Mouse (Mus musculus) olfactory bulb, adult 2 months (tissue): ENCODE results near the gene Ero1lb. TPM values are rescaled to one million over a fixed set of nuclear protein-coding genes. Genes with fewer than 3 reads are reported as not detected.

Source experiments
- H3K27ac ChIP-seq: fragments of 200-500 bp; 2 replicates; pipeline ENCODE4 v1.5.1; 2012; ENCODE audit warnings: low read depth, low read length; ENCODE audit not compliant: insufficient read depth
- H3K4me1 ChIP-seq: fragments of 200-500 bp; 2 replicates; pipeline ENCODE4 v1.6.1; 2012; ENCODE audit warnings: low read length; ENCODE audit not compliant: control insufficient read depth, insufficient read depth
- H3K4me3 ChIP-seq: fragments of 200-500 bp; 2 replicates; pipeline ENCODE4 v1.5.1; 2012; ENCODE audit warnings: mild to moderate bottlenecking, low read depth, low read length, moderate library complexity; ENCODE audit not compliant: insufficient read depth
- CTCF ChIP-seq: fragments of 200-500 bp; IDR thresholded peaks from 2 replicates; pipeline ENCODE4 v1.5.1; 2012; ENCODE audit warnings: low read depth, mild to moderate bottlenecking, low read length, moderate library complexity; ENCODE audit not compliant: insufficient read depth
- POLR2A ChIP-seq: fragments of 200-500 bp; IDR thresholded peaks from 2 replicates; pipeline ENCODE4 v1.6.1; 2012; ENCODE audit warnings: mild to moderate bottlenecking, low read depth, low read length, moderate library complexity; ENCODE audit not compliant: insufficient read depth
- WGBS: fragments of 180-500 bp; shearing (Covaris S2); methylation state at CpG from one replicate; pipeline ENCODE4 v1.1.7; 2018; 5-methylcytosine and 5-hydroxymethylcytosine counted together
- polyA plus RNA-seq: library from polyadenylated mRNA; stranded (reverse); fragments of >200 nt; gene quantifications from 2 replicates; pipeline ENCODE4 v1.2.4, GENCODE M21; 2012; ENCODE audit warnings: low replicate concordance; ENCODE audit not compliant: missing spikeins, insufficient read depth, insufficient read length

The Ero1lb gene
- polyA plus RNA-seq, 1 experiment, result not detected

DNA sequence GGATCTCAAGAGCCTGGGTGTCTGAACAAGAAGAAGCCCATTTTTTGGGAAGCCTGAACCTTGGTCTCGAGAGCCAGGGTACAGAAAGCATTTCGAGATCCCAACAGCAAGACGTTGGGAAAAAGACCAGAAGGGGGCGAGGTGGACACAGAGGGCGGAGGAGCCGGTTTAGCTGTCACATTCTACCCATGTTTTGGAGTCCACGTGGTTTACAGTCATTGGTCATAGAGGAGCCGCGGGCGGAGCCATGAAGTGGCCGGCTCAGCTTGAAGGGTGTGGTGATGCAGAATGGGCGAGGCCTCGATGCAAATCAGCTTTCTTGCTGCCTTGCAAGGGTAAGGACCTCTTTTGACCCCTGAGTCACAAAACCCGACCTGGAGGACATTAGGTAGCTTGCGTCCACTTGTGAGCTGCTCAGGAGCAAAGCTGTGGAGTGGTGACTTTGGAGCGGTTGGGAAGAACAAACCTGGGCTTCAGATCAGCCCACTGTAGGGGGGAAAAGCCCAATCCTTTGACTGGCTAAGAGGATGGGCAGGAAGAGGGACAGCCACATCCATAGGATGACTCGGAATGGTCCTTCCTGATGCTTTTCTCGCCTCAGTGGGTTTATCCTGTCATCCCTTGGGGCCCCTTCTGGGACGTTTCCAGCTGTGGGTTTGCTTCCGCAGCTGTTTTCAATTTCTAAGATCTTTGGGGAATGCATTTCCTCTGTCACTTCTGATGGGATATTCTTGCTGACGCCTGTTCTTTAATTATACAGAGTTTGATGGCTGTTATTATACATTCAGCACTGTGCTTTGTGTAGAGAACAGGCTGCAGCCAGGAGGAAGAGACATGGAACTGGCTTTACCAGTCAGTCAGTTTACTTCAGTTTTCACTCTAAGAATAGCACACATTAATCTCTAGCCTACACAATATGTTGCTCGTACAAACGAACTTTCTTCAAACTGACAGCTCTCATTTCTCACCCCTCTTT, 23.4 kb upstream of the Ero1lb start:
- WGBS, result 14% methylated on average over 23 of the region's 23 CpGs
- Histone ChIP-seq H3K4me1 (peaks cover 8% of the 10 kb centered on the region), H3K4me3 (no peak overlapping the region), H3K27ac (no peak overlapping the region)
- TF ChIP-seq POLR2A (no peak), CTCF (no peak)

DNA sequence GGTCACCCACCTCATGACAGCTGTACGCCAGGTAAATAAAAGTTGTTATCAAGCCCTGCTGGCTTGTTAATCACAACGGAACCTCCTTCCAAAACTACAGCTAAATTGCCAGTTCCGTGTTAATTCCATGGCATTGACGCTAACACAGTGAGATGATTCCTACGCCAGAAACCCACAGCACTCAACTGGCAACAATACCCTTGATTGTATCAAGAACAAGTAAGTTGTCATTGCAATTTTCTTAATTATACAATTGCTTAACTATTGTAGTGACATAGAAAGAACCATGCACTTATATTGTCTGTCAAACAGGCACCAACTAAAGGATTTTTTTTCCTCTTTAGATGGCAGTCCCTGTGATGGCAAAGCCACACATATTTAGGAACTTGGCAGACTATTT, 22.4 kb upstream of the Ero1lb start:
- TF ChIP-seq CTCF, result no peak
- no peak for TF ChIP-seq POLR2A
- WGBS, result 28% methylated on average over 5 of the region's 5 CpGs
- Histone ChIP-seq H3K27ac (no peak overlapping the region), H3K4me3 (no peak overlapping the region), H3K4me1 (peaks cover 8% of the 10 kb centered on the region)

DNA sequence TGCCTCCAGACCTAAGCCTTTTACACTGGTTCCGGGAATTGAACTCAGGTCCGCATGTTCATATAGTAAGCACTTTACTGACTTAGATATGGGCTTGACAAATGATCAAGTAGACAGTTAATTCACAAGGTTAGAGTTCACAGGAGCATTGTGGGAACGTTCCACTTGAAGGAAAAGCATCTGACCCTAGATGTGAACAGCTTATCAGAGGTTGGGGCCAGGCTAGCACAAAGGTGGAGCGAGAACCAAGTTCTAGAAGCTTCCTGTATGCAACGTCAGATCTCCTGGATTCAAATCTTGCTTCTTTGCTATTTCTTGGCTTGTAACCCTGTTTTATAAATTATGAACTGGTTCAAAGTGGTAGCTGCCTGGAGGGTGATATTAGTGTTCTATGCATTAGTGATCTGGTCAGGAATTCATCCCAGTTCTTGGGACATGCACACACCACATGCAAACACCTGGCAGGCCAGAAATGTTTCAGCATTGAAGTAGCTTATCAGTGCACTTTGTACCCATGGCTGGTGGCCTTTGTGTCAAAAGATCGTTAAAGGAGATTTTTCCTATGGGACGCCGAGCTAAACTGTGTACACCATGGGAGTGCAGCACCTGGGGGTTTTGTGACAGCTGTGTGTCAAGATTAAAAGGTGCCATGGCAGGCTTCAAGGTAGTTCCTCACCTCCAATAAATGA, 21.6 kb upstream of the Ero1lb start:
- peaks cover 8% of the 10 kb centered on the region for H3K4me1 ChIP-seq
- H3K4me3 ChIP-seq, result no peak overlapping the region
- WGBS, result 90% methylated on average over 8 of the region's 8 CpGs
- TF ChIP-seq POLR2A (no peak), CTCF (no peak)
- H3K27ac ChIP-seq, result no peak overlapping the region

DNA sequence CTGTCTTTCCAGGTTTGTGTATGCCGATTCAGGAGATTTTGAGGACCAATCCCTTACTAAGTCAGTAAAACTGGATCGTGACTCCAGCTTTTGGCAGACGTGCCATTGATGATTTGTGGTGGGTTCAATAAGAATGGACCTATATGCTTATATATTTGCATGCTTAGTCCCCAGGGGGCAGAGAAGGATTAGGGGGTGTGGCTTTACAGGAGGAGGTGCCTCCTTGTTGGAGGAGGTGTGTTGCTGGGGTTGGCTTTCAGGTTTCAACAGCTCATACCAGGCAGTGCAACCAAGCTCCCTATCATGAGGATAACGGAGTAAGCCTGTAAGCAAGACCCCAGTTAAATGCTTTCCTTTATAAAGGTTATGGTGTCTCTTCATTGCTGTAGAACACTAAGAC, 11.5 kb upstream of the Ero1lb start:
- Histone ChIP-seq H3K4me1 (no peaks in the 10 kb centered on the region), H3K4me3 (no peak overlapping the region), H3K27ac (no peak overlapping the region)
- no peak for TF ChIP-seq CTCF
- no peak for TF ChIP-seq POLR2A
- WGBS, result 75% methylated on average over 4 of the region's 4 CpGs

DNA sequence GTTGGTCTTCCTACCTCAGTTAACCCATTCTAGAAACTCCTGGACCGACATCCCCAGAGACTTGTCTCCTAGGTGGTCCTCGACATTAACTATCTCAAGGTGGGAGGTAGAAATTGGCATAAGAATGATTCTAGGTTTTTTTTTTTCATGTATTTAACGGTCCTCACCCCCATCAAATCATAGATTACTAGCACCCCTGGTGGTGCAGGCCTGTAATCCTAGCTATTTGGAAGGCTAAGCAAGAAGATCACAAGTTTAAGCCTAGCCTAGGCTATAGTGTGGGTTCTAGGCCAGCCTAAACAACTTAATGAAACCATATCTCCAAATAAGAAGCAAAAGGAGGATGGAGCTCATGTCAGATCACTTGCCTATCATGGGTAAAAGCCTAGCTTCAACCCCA, 6.6 kb upstream of the Ero1lb start:
- no peak overlapping the region for H3K27ac ChIP-seq
- WGBS, result 56% methylated on average over 3 of the region's 3 CpGs
- TF ChIP-seq POLR2A, result no peak
- TF ChIP-seq CTCF, result no peak

DNA sequence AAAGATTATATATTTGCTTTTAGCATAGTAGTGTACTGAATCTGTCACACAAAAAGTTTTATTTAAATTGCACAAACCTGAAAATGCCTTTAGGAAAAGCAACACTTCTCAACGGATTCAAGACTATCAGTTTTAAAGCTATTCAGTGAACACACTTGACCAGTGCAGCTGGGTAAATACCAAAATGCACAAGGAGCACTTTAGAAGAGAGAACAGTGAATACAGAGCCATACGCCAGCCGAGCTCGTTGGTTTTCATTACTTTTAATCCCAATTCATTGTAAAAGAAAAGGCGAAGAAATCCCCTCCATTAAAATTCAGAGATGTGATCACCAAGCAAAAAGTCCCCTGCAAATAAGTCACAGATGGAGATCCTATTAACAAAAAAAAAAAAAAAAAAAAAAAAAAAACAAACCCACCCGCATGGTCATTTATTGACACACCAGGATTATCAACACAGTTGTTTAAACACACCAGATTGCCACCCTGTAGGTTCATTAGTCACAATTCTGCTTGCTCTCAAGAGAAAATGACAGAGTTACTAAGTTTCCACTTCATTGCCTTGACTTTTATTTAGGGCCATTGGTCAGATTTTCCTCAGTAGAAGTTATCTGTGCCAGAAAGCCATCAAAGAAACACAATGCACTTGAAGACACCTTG, 6.1 kb upstream of the Ero1lb start:
- WGBS, result 54% methylated on average over 6 of the region's 6 CpGs
- Histone ChIP-seq H3K27ac (no peak overlapping the region), H3K4me3 (no peak overlapping the region), H3K4me1 (no peaks in the 10 kb centered on the region)
- TF ChIP-seq CTCF (no peak), POLR2A (no peak)

More for the DNA sequence above, 6.6 kb upstream of the Ero1lb start:
- Histone ChIP-seq H3K4me1 (no peaks in the 10 kb centered on the region), H3K4me3 (no peak overlapping the region)

DNA sequence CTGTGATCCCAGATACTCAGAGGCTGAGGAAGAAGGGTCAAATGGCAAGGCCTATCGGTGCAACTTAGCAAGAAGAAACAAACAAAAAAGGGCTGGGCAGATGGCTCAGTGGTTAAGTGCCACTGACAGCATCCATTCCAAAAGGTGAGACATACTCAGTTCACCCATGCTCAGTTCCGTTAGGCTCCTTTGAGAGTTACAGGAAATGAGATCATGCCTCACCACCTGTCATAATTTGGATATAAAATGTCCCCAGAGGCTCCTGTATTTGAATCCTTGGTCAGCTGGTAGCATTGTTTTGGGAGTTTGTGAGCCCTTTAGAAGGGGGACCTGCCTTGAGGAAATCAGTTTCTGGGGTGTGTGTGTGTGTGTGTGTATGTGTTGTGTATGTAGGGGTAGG, 3.9 kb upstream of the Ero1lb start:
- no peak for TF ChIP-seq CTCF
- no peaks in the 10 kb centered on the region for H3K4me1 ChIP-seq
- H3K27ac ChIP-seq, result no peak overlapping the region
- 99% methylated on average over 2 of the region's 2 CpGs for WGBS
- H3K4me3 ChIP-seq, result no peak overlapping the region

DNA sequence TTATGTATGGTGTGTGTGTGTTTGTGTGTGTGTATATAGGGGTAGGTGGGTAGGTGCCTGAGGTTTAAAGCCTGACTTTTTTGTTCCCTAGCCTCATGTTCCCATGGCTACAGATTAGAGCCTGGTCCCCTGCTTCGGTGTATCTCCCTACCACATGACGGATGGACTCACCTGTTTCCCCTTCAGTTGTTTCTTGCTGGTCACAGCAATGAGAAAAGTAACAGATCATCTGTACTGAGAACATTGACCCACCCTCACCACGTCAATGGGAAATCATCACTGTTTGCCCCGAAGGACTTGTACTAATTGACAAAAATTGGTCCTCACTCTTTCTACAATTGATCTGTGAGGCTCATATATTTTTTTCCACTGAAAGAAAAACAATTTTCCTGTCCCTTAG, 3.4 kb upstream of the Ero1lb start:
- no peak for TF ChIP-seq CTCF
- TF ChIP-seq POLR2A, result no peak
- H3K4me3 ChIP-seq, result no peak overlapping the region
- WGBS, result 88% methylated on average over 4 of the region's 4 CpGs

DNA sequence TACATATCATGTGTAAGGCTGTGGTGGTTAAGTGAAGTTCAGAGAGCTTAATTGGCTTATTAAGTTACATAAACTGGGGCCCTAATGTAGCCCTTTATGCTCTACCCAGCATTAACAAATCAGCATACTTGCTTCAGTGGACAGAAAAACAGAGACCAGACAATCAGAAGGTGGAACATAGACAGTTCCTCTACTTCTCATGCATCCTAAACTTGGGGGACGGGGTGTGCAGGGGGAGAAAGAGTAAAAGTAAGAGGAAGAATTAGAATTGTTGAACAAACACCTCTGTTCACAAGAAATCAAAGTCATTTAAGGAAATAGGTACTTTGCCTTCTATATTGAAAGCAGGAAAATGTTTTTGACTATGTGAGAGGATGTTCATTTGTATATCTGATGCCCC, 2.3 kb downstream of the Ero1lb start:
- Histone ChIP-seq H3K27ac (no peak overlapping the region), H3K4me1 (no peaks in the 10 kb centered on the region), H3K4me3 (no peak overlapping the region)
- no peak for TF ChIP-seq POLR2A
- no peak for TF ChIP-seq CTCF
- 75% methylated on average over 1 of the region's 1 CpGs for WGBS

More for the DNA sequence above, 3.4 kb upstream of the Ero1lb start:
- Histone ChIP-seq H3K4me1 (no peaks in the 10 kb centered on the region), H3K27ac (no peak overlapping the region)
